Mouse (Mus musculus): ENCODE results near the gene 1700025G04Rik. TPM values are rescaled to one million over a fixed set of nuclear protein-coding genes. Genes with fewer than 3 reads are reported as not detected.

Gene 1700025G04Rik
- total RNA-seq (2023), result 10 to 100 TPM; 18.4 to 19.5 TPM

GRCm38 (mm10) chr1:152090018-152090553 lies at the start of gene 1700025G04Rik:
TSS of gene 1700025G04Rik (minus strand) at chr1:152090125.

